ENCODE assay signal across 6 mouse cellular contexts in the genomic region with DNA sequence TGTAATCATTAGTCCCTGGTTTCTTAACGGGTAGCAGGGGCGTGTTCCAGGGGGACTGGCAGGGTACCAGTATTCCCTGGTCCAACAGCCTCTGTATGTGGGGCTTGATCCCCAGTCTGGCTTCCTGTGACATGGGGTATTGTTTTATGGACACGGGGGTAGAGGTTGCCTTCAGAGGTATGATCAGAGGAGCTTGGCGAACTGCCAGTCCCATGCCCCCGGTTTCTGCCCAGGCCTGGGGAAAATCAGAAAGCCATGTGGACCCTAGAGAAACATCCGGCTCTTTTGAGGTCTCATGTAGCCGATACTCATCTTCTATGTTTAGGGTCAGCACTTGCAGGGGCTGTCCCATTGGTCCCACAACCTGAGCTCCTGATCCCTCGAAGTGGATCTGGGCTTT. TPM values are rescaled to one million over a fixed set of nuclear protein-coding genes. Genes with fewer than 3 reads are reported as not detected.
DNase-seq lines count a peak whose midpoint lies in the region; TF ChIP-seq lines count a peak whose summit lies in the region.
"Not testable (repeated sequence)": the region's sequence is repeated elsewhere in the genome, so short reads cannot be mapped to it uniquely, and the experiment has no call there.

No protein-coding gene starts in this region.

- H3K4me1 ChIP-seq in cerebellum, adult 2 months (ENCODE audit: control insufficient read depth, insufficient read depth, low read length), result not testable (repeated sequence)

- H3K4me3 ChIP-seq in cerebellum, adult 2 months (replicated peaks; ENCODE audit: insufficient read depth, low read depth, low read length), result not testable (repeated sequence)

- not testable (repeated sequence) for TF ChIP-seq POLR2A in cerebellum, adult 2 months (IDR thresholded peaks at IDR 0.05; ENCODE audit: borderline replicate concordance, insufficient read depth, low read length)

- not testable (repeated sequence) for H3K27ac ChIP-seq in cerebellum, adult 2 months (ENCODE audit: insufficient read depth, low read length)

- intact Hi-C loops in heart, postnatal 25 days (cut with DNase I), result not testable (repeated sequence)

- DNase-seq in T-cell, adult 2 months (ENCODE audit: low spot score), result peak; percentile 5
- peak; percentile 14 to 39 for DNase-seq in cerebellum, adult 2 months
- DNase-seq in cerebellum, adult 9-10 months, result peak; percentile 52
- DNase-seq in gastrocnemius, adult 8-10 months (ENCODE audit: low spot score in 2 of 2), result peak; percentile 24 to 31
- DNase-seq in heart, postnatal 25 days (ENCODE audit: low spot score), result peak; percentile 36
- peak; percentile 28 for DNase-seq in layer of hippocampus, adult 11-12 months (ENCODE audit: low spot score)

- not testable (repeated sequence) for H3K27me3 ChIP-seq in cerebellum, adult 2 months (ENCODE audit: control insufficient read depth, insufficient read depth, low read length)

- not testable (repeated sequence) for TF ChIP-seq CTCF in cerebellum, adult 2 months (IDR thresholded peaks at IDR 0.05; ENCODE audit: borderline replicate concordance, insufficient read depth, low read depth, low read length)

- WGBS in cerebellum, adult 2 months, result 82% methylated on average over 3 of the region's 8 CpGs

RNA-seq across cellular contexts. Expression of gene Akap1, which starts 29.1 kb away (rescaled TPM):
- polyA plus RNA-seq in cerebellum, adult 2 months (2012; rRNA removed), result 41.5 and 42.8 TPM in 2 replicates
- 10 to 100 TPM; 61.8 to 71.6 (median 65.3) TPM for total RNA-seq in gastrocnemius, adult 8-10 months (2022)
- total RNA-seq in heart, postnatal 25 days (2021), result 100 to 1,000 TPM; 114 to 123 TPM
